Mouse (Mus musculus): ENCODE results near the gene Dvl2. TPM values are rescaled to one million over a fixed set of nuclear protein-coding genes. Genes with fewer than 3 reads are reported as not detected.

Dvl2 gene
- polyA plus RNA-seq, 1 experiment from 2014 or later = 46.6 TPM

GRCm38 (mm10) chr11:69966860-69967517 lies 33.4 kb upstream of the Dvl2 start:
- H3K27ac ChIP-seq = no peak overlapping the region
- peaks cover 35% of the 10 kb centered on the region for H3K36me3 ChIP-seq (replicated peaks)
- H3K4me1 ChIP-seq = peaks cover 11% of the 10 kb centered on the region
- WGBS = 42% methylated on average over 17 of the region's 17 CpGs
- H3K4me3 ChIP-seq (replicated peaks) = peak overlapping the region; percentile 31
- H3K9me3 ChIP-seq = no peaks in the 10 kb centered on the region
- no peak overlapping the region for H3K9ac ChIP-seq
- no peak for ATAC-seq (ENCODE audit: low FRiP score)
- peak overlapping the region; percentile 46 for H3K4me2 ChIP-seq
- peaks cover 63% of the 10 kb centered on the region for H3K27me3 ChIP-seq

GRCm38 (mm10) chr11:69968793-69969192 lies 31.6 kb upstream of the Dvl2 start:
- Histone ChIP-seq H3K9ac (no peak overlapping the region), H3K27me3 (peaks cover 46% of the 10 kb centered on the region), H3K4me2 (no peak overlapping the region), H3K9me3 (no peaks in the 10 kb centered on the region), H3K4me1 (peaks cover 11% of the 10 kb centered on the region), H3K36me3 (replicated peaks) (peaks cover 53% of the 10 kb centered on the region), H3K27ac (no peak overlapping the region), H3K4me3 (replicated peaks) (no peak overlapping the region)
- no peak for ATAC-seq (ENCODE audit: low FRiP score)
- WGBS = 83% methylated on average over 4 of the region's 4 CpGs

- Histone ChIP-seq H3K36me3 (replicated peaks) (peaks cover 67% of the 10 kb centered on the region), H3K9me3 (no peaks in the 10 kb centered on the region), H3K4me1 (peaks cover 11% of the 10 kb centered on the region), H3K4me2 (no peak overlapping the region), H3K4me3 (replicated peaks) (no peak overlapping the region), H3K27ac (no peak overlapping the region), H3K27me3 (peaks cover 32% of the 10 kb centered on the region), H3K9ac (no peak overlapping the region)
- 88% methylated on average over 6 of the region's 6 CpGs for WGBS
- ATAC-seq (ENCODE audit: low FRiP score) = no peak
Measured at GRCm38 (mm10) chr11:69970222-69970621, 30.2 kb upstream of the Dvl2 start.

GRCm38 (mm10) chr11:69970775-69971174 lies 29.6 kb upstream of the Dvl2 start:
- H3K9ac ChIP-seq = no peak overlapping the region
- no peak overlapping the region for H3K27ac ChIP-seq
- no peak for ATAC-seq (ENCODE audit: low FRiP score)
- H3K4me1 ChIP-seq = peaks cover 11% of the 10 kb centered on the region
- no peaks in the 10 kb centered on the region for H3K9me3 ChIP-seq
- 88% methylated on average over 3 of the region's 3 CpGs for WGBS
- no peak overlapping the region for H3K4me2 ChIP-seq
- no peak overlapping the region for H3K4me3 ChIP-seq (replicated peaks)
- H3K36me3 ChIP-seq (replicated peaks) = peaks cover 72% of the 10 kb centered on the region
- H3K27me3 ChIP-seq = peaks cover 26% of the 10 kb centered on the region

- Histone ChIP-seq H3K36me3 (replicated peaks) (peaks cover 78% of the 10 kb centered on the region), H3K9ac (no peak overlapping the region), H3K4me2 (no peak overlapping the region), H3K9me3 (no peaks in the 10 kb centered on the region), H3K27me3 (no peaks in the 10 kb centered on the region), H3K4me3 (replicated peaks) (no peak overlapping the region), H3K27ac (no peak overlapping the region), H3K4me1 (peaks cover 9% of the 10 kb centered on the region)
- ATAC-seq (ENCODE audit: low FRiP score) = no peak
- 94% methylated on average over 2 of the region's 2 CpGs for WGBS
Measured at GRCm38 (mm10) chr11:69974907-69975306, 25.5 kb upstream of the Dvl2 start.

GRCm38 (mm10) chr11:69976271-69976670 lies 24.1 kb upstream of the Dvl2 start:
- Histone ChIP-seq H3K27me3 (no peaks in the 10 kb centered on the region), H3K36me3 (replicated peaks) (peaks cover 68% of the 10 kb centered on the region), H3K27ac (no peak overlapping the region), H3K9ac (no peak overlapping the region), H3K4me3 (replicated peaks) (no peak overlapping the region), H3K9me3 (no peaks in the 10 kb centered on the region), H3K4me1 (peaks cover 9% of the 10 kb centered on the region), H3K4me2 (no peak overlapping the region)
- WGBS = 89% methylated on average over 4 of the region's 4 CpGs
- no peak for ATAC-seq (ENCODE audit: low FRiP score)

- WGBS = 3% methylated on average over 16 of the region's 16 CpGs
- Histone ChIP-seq H3K4me1 (peaks cover 34% of the 10 kb centered on the region), H3K9ac (peak overlapping the region; percentile 78), H3K27ac (peak overlapping the region; percentile 100), H3K9me3 (no peaks in the 10 kb centered on the region), H3K36me3 (replicated peaks) (peaks cover 47% of the 10 kb centered on the region), H3K27me3 (no peaks in the 10 kb centered on the region), H3K4me2 (peak overlapping the region; percentile 93), H3K4me3 (replicated peaks) (peak overlapping the region; percentile 100)
- ATAC-seq (ENCODE audit: low FRiP score) = no peak
Measured at GRCm38 (mm10) chr11:69979827-69980195, 20.6 kb upstream of the Dvl2 start.

- WGBS = under 1% methylated on average over 40 of the region's 60 CpGs
- Histone ChIP-seq H3K4me3 (replicated peaks) (peak overlapping the region; percentile 100), H3K4me1 (peaks cover 34% of the 10 kb centered on the region), H3K27me3 (no peaks in the 10 kb centered on the region), H3K9me3 (no peaks in the 10 kb centered on the region), H3K36me3 (replicated peaks) (peaks cover 47% of the 10 kb centered on the region), H3K27ac (peak overlapping the region; percentile 100), H3K9ac (peak overlapping the region; percentile 100), H3K4me2 (peak overlapping the region; percentile 93)
- ATAC-seq (ENCODE audit: low FRiP score) = peak; percentile 93
Measured at GRCm38 (mm10) chr11:69980196-69981140, 19.9 kb upstream of the Dvl2 start.

GRCm38 (mm10) chr11:69981141-69981762 lies 19.1 kb upstream of the Dvl2 start, which contains the start of gene Ctdnep1:
Ctdnep1 (plus strand) TSS chr11:69981156.
- H3K4me1 ChIP-seq = peaks cover 34% of the 10 kb centered on the region
- H3K9me3 ChIP-seq = no peaks in the 10 kb centered on the region
- peak; percentile 63 for ATAC-seq (ENCODE audit: low FRiP score)
- no peaks in the 10 kb centered on the region for H3K27me3 ChIP-seq
- peak within 1 kb of the TSS; percentile 100 for H3K4me3 ChIP-seq (replicated peaks)
- H3K4me2 ChIP-seq = peak within 1 kb of the TSS; percentile 93
- peak within 1 kb of the TSS; percentile 100 for H3K9ac ChIP-seq
- under 1% methylated on average over 43 of the region's 43 CpGs for WGBS
- peak within 1 kb of the TSS; percentile 100 for H3K27ac ChIP-seq
- peaks cover 45% of the 10 kb centered on the region for H3K36me3 ChIP-seq (replicated peaks)

GRCm38 (mm10) chr11:69982225-69982624 lies 18.2 kb upstream of the Dvl2 start, which contains the start of gene Elp5:
Elp5 (minus strand) TSS chr11:69982517.
- Histone ChIP-seq H3K27me3 (no peaks in the 10 kb centered on the region), H3K4me1 (peaks cover 34% of the 10 kb centered on the region), H3K27ac (peak within 1 kb of the TSS; percentile 100), H3K4me2 (peak within 1 kb of the TSS; percentile 93), H3K36me3 (replicated peaks) (peaks cover 47% of the 10 kb centered on the region), H3K9ac (peak within 1 kb of the TSS; percentile 100), H3K4me3 (replicated peaks) (peak within 1 kb of the TSS; percentile 100), H3K9me3 (no peaks in the 10 kb centered on the region)
- no peak for ATAC-seq (ENCODE audit: low FRiP score)
- 53% methylated on average over 8 of the region's 8 CpGs for WGBS

GRCm38 (mm10) chr11:69982877-69983276 lies 17.5 kb upstream of the Dvl2 start:
- Histone ChIP-seq H3K27ac (no peak overlapping the region), H3K36me3 (replicated peaks) (peaks cover 46% of the 10 kb centered on the region)

GRCm38 (mm10) chr11:69983377-69983776 lies 17.0 kb upstream of the Dvl2 start:
- Histone ChIP-seq H3K4me3 (replicated peaks) (no peak overlapping the region), H3K9me3 (no peaks in the 10 kb centered on the region), H3K4me2 (peak overlapping the region; percentile 93), H3K36me3 (replicated peaks) (peaks cover 46% of the 10 kb centered on the region), H3K4me1 (peaks cover 34% of the 10 kb centered on the region), H3K27me3 (no peaks in the 10 kb centered on the region), H3K9ac (peak overlapping the region; percentile 100; the same call in 1 of the 2 replicates), H3K27ac (no peak overlapping the region)
- 85% methylated on average over 4 of the region's 4 CpGs for WGBS
- ATAC-seq (ENCODE audit: low FRiP score) = no peak

More at GRCm38 (mm10) chr11:69982877-69983276, 17.5 kb upstream of the Dvl2 start:
- Histone ChIP-seq H3K9ac (peak overlapping the region; percentile 100), H3K9me3 (no peaks in the 10 kb centered on the region), H3K4me2 (peak overlapping the region; percentile 93), H3K27me3 (no peaks in the 10 kb centered on the region), H3K4me1 (peaks cover 34% of the 10 kb centered on the region), H3K4me3 (replicated peaks) (peak overlapping the region; percentile 100)
- 31% methylated on average over 5 of the region's 5 CpGs for WGBS
- ATAC-seq (ENCODE audit: low FRiP score) = no peak
